Mouse (Mus musculus) spleen, adult 18-20 months (tissue): Measurements from ENCODE around the gene Sarnp.
A peak's percentile ranks its signal among the peaks of the same experiment; 100 is the strongest.

Source experiments
- DNase-seq, 2 experiments: peaks; one replicate each; pipeline ENCODE4 v3.0.0; 2022; ENCODE audit warnings: mixed read lengths in 2 of 2

The Sarnp gene

GRCm38 (mm10) chr10:128918246-128918645 is 101.1 kb downstream of the Sarnp start:
- no peak for DNase-seq

- DNase-seq, result no peak
These were observed 102.1 kb downstream of the Sarnp start for GRCm38 (mm10) chr10:128919203-128919631.

GRCm38 (mm10) chr10:128919966-128920365 is 102.8 kb downstream of the Sarnp start:
- no peak for DNase-seq

GRCm38 (mm10) chr10:128920736-128921161 is 103.6 kb downstream of the Sarnp start:
- no peak for DNase-seq

- no peak for DNase-seq
These were observed 104.1 kb downstream of the Sarnp start for GRCm38 (mm10) chr10:128921251-128921650.

GRCm38 (mm10) chr10:128921883-128922821 is 105.0 kb downstream of the Sarnp start:
- DNase-seq, result no peak

GRCm38 (mm10) chr10:128922822-128923012 is 105.6 kb downstream of the Sarnp start, which contains the start of gene Rdh5:
Gene Rdh5, minus strand, starts transcription at chr10:128922888.
- DNase-seq, result no peak

- peak; percentile 85 to 91 for DNase-seq
These were observed 106.0 kb downstream of the Sarnp start for GRCm38 (mm10) chr10:128923013-128923691.

GRCm38 (mm10) chr10:128923935-128924334 is 106.8 kb downstream of the Sarnp start, which contains the start of gene Bloc1s1:
Gene Bloc1s1, minus strand, starts transcription at chr10:128924035.
- DNase-seq, result no peak
